Mouse (Mus musculus) forebrain, embryonic 13.5 days (tissue): ENCODE results near the gene Aldh4a1. TPM values are rescaled to one million over a fixed set of nuclear protein-coding genes. Genes with fewer than 3 reads are reported as not detected.

Experiments
- ATAC-seq: fragments of 200-750 bp; cut with Nextera tagmentation; 2 replicates; pipeline ENCODE4 v1.8.0; 2017
- H3K27ac ChIP-seq: fragments of 300-500 bp; sonication (generic); 2 replicates; pipeline ENCODE4 v1.5.1; 2015; ENCODE audit warnings: inconsistent platforms, mild to moderate bottlenecking, moderate library complexity
- H3K27me3 ChIP-seq: fragments of 300-500 bp; sonication (generic); 2 replicates; pipeline ENCODE4 v1.6.1; 2015; ENCODE audit warnings: mild to moderate bottlenecking, inconsistent platforms
- H3K36me3 ChIP-seq: fragments of 300-500 bp; sonication (generic); 2 replicates; pipeline ENCODE4 v1.6.1; 2015; ENCODE audit warnings: mild to moderate bottlenecking, inconsistent platforms; ENCODE audit not compliant: poor library complexity, severe bottlenecking
- H3K4me1 ChIP-seq: fragments of 300-500 bp; sonication (generic); 2 replicates; pipeline ENCODE4 v1.6.1; 2015; ENCODE audit warnings: inconsistent platforms
- H3K4me2 ChIP-seq: fragments of 300-500 bp; sonication (generic); 2 replicates; pipeline ENCODE4 v1.6.1; 2015; ENCODE audit warnings: inconsistent platforms, mild to moderate bottlenecking, moderate library complexity
- H3K4me3 ChIP-seq: fragments of 300-500 bp; sonication (generic); 2 replicates; pipeline ENCODE4 v1.5.1; 2015; ENCODE audit warnings: mild to moderate bottlenecking, inconsistent platforms
- H3K9ac ChIP-seq: fragments of 300-500 bp; sonication (generic); 2 replicates; pipeline ENCODE4 v1.6.1; 2015; ENCODE audit warnings: mild to moderate bottlenecking, inconsistent platforms
- H3K9me3 ChIP-seq: fragments of 300-500 bp; sonication (generic); replicated peaks from 2 replicates; pipeline ENCODE4 v1.6.1; 2016; ENCODE audit warnings: inconsistent platforms
- WGBS: fragments of 180-500 bp; shearing (Covaris S2); methylation state at CpG from one replicate; pipeline ENCODE4 v1.1.7; 2015; 5-methylcytosine and 5-hydroxymethylcytosine counted together
- microRNA-seq: library from miRNA; unstranded; fragments of <30 nt; microRNA quantifications from one replicate; pipeline ENCODE4, GENCODE M21; 2016
- polyA plus RNA-seq: library from polyadenylated mRNA; unstranded; fragments of >200 nt; fragmentation: Nextera tagmentation; extraction: Ambion mirVana; gene quantifications from 2 replicates; pipeline ENCODE4 v1.2.1, GENCODE M21; 2015

The Aldh4a1 gene
- polyA plus RNA-seq, 1 experiment from 2014 or later = 21.1 TPM

- H3K4me3 ChIP-seq = no peak overlapping the region
Observed at GRCm38 (mm10) chr4:139689627-139690269, 67.1 kb downstream of the Aldh4a1 start.

DNA sequence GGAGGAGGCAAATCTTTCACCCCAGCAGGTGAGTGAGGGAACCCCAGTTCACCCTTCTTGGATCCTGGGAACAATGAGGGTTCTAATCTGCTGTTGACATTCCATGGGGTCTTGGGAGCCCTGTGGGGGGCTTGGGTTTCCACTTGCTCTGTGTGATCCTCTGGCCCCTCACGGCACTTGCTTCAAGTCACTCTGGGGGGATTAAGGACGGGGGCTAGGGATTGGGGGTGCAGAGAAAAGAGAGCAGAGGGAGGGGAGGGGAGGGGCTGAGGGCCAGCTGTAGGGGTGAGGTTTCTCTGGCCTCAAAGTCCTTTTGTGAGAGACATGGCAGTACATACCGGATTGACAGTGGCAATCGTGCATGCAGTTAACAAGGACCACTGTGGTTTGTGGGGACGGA, 70.6 kb downstream of the Aldh4a1 start:
- Histone ChIP-seq H3K27ac (no peak overlapping the region), H3K9ac (no peak overlapping the region), H3K4me3 (no peak overlapping the region), H3K9me3 (no peaks in the 10 kb centered on the region), H3K4me1 (peaks cover 11% of the 10 kb centered on the region), H3K4me2 (no peak overlapping the region), H3K27me3 (peaks cover 32% of the 10 kb centered on the region), H3K36me3 (no peaks in the 10 kb centered on the region)
- 13% methylated on average over 5 of the region's 5 CpGs for WGBS
- ATAC-seq = no peak

More at GRCm38 (mm10) chr4:139689627-139690269, 67.1 kb downstream of the Aldh4a1 start:
- no peaks in the 10 kb centered on the region for H3K36me3 ChIP-seq
- no peak for ATAC-seq
- H3K4me1 ChIP-seq = 0 out of 2 replicates have a peak, but pooled peaks cover 7% of the 10 kb centered on the region
- H3K9ac ChIP-seq = no peak overlapping the region
- peaks cover 23% of the 10 kb centered on the region; the same call in 1 of the 2 replicates for H3K27me3 ChIP-seq
- H3K9me3 ChIP-seq = no peaks in the 10 kb centered on the region
- H3K4me2 ChIP-seq = no peak overlapping the region
- no peak overlapping the region for H3K27ac ChIP-seq
- WGBS = 42% methylated on average over 7 of the region's 7 CpGs

GRCm38 (mm10) chr4:139697755-139698154, 75.1 kb downstream of the Aldh4a1 start:
- Histone ChIP-seq H3K4me2 (no peak overlapping the region), H3K4me3 (no peak overlapping the region), H3K9ac (no peak overlapping the region), H3K27me3 (peaks cover 17% of the 10 kb centered on the region), H3K9me3 (no peaks in the 10 kb centered on the region; the same call in 1 of the 2 replicates), H3K4me1 (peaks cover 4% of the 10 kb centered on the region), H3K27ac (no peak overlapping the region), H3K36me3 (no peaks in the 10 kb centered on the region)
- ATAC-seq = no peak
- WGBS = 5% methylated on average over 9 of the region's 9 CpGs

GRCm38 (mm10) chr4:139698602-139699001, 75.9 kb downstream of the Aldh4a1 start:
- H3K4me1 ChIP-seq = peaks cover 4% of the 10 kb centered on the region
- H3K9ac ChIP-seq = no peak overlapping the region
- no peaks in the 10 kb centered on the region; the same call in 1 of the 2 replicates for H3K9me3 ChIP-seq
- peaks cover 11% of the 10 kb centered on the region for H3K27me3 ChIP-seq
- H3K27ac ChIP-seq = no peak overlapping the region
- H3K36me3 ChIP-seq = no peaks in the 10 kb centered on the region
- no peak overlapping the region for H3K4me2 ChIP-seq
- H3K4me3 ChIP-seq = no peak overlapping the region
- no peak for ATAC-seq
- WGBS = 70% methylated on average over 8 of the region's 8 CpGs

Small RNAs within 50 kb of the gene (microRNA-seq; reads per million reads assigned to microRNA genes)
- gene Gm25571 (not detected), gene Mir7020 (not detected)

Other genes starting within 250 kb of the Aldh4a1 start
- 3.6 and 4.2 TPM in 2 replicates for gene Iffo2, start 92.3 kb upstream of the Aldh4a1 start, polyA plus RNA-seq
- gene Gm21969, start 19.7 kb upstream of the Aldh4a1 start, polyA plus RNA-seq = not detected in 2 replicates
- gene Tas1r2, start 30.7 kb downstream of the Aldh4a1 start, polyA plus RNA-seq = not detected in 2 replicates
- gene Pax7, start 210.7 kb downstream of the Aldh4a1 start, polyA plus RNA-seq = 0.04 and 0.09 TPM in 2 replicates